Mouse (Mus musculus) forebrain, embryonic 12.5 days (tissue): ENCODE measurements around the gene 1600012H06Rik. TPM values are rescaled to one million over a fixed set of nuclear protein-coding genes. Genes with fewer than 3 reads are reported as not detected.
"Not testable (repeated sequence)": the region's sequence is repeated elsewhere in the genome, so short reads cannot be mapped to it uniquely, and the experiment has no call there.

Experiments
- ATAC-seq: fragments of 200-750 bp; cut with Nextera tagmentation; 2 replicates; pipeline ENCODE4 v1.8.0; 2017; ENCODE audit warnings: moderate TSS enrichment; ENCODE audit not compliant: low FRiP score
- H3K27ac ChIP-seq: fragments of 300-500 bp; sonication (generic); 2 replicates; pipeline ENCODE4 v1.5.1; 2016; ENCODE audit warnings: mild to moderate bottlenecking
- H3K27me3 ChIP-seq: fragments of 300-500 bp; sonication (generic); 2 replicates; pipeline ENCODE4 v1.6.1; 2016; ENCODE audit warnings: mild to moderate bottlenecking
- H3K36me3 ChIP-seq: fragments of 300-500 bp; sonication (generic); replicated peaks from 2 replicates; pipeline ENCODE4 v1.6.1; 2016; ENCODE audit warnings: mild to moderate bottlenecking
- H3K4me1 ChIP-seq: fragments of 300-500 bp; sonication (generic); 2 replicates; pipeline ENCODE4 v1.6.1; 2016
- H3K4me2 ChIP-seq: fragments of 300-500 bp; sonication (generic); 2 replicates; pipeline ENCODE4 v1.6.1; 2016; ENCODE audit warnings: mild to moderate bottlenecking, moderate library complexity
- H3K4me3 ChIP-seq: fragments of 300-500 bp; sonication (generic); replicated peaks from 2 replicates; pipeline ENCODE4 v1.5.1; 2016; ENCODE audit warnings: mild to moderate bottlenecking
- H3K9ac ChIP-seq: fragments of 300-500 bp; sonication (generic); 2 replicates; pipeline ENCODE4 v1.6.1; 2016; ENCODE audit warnings: mild to moderate bottlenecking
- H3K9me3 ChIP-seq: fragments of 300-500 bp; sonication (generic); 2 replicates; pipeline ENCODE4 v1.6.1; 2016
- WGBS: fragments of 180-500 bp; shearing (Covaris S2); methylation state at CpG from one replicate; pipeline ENCODE4 v1.1.7; 2016; 5-methylcytosine and 5-hydroxymethylcytosine counted together
- polyA plus RNA-seq: library from polyadenylated mRNA; unstranded; fragments of >200 nt; fragmentation: Nextera tagmentation; extraction: Ambion mirVana; gene quantifications from 2 replicates; pipeline ENCODE4 v1.2.1, GENCODE M21; 2016

Gene 1600012H06Rik
- polyA plus RNA-seq, result 29.8 and 33.7 TPM in 2 replicates

- peak within 1 kb of the TSS; percentile 85 for H3K4me3 ChIP-seq
- under 1% methylated on average over 53 of the region's 54 CpGs for WGBS
- peak within 1 kb of the TSS; percentile 61; the same call in 1 of the 2 replicates for H3K27ac ChIP-seq
- H3K4me2 ChIP-seq, result peak within 1 kb of the TSS; percentile 94
- peak; percentile 99 for ATAC-seq
- peaks cover 9% of the 10 kb centered on the region for H3K36me3 ChIP-seq
- H3K4me1 ChIP-seq, result peaks cover 22% of the 10 kb centered on the region
- H3K27me3 ChIP-seq, result no peaks in the 10 kb centered on the region
- H3K9me3 ChIP-seq, result no peaks in the 10 kb centered on the region
- peak within 1 kb of the TSS; percentile 91 for H3K9ac ChIP-seq
Observed at GRCm38 (mm10) chr17:14943009-14943728, at the start of gene 1600012H06Rik, which contains the start of gene Wdr27. 1600012H06Rik (plus strand) TSS chr17:14943184. Wdr27 (minus strand) TSS chr17:14943158.

GRCm38 (mm10) chr17:14895058-14895457 is 47.9 kb upstream of the 1600012H06Rik start:
- not testable (repeated sequence) for H3K27me3 ChIP-seq, H3K36me3 ChIP-seq, H3K9ac ChIP-seq, H3K4me1 ChIP-seq, H3K4me3 ChIP-seq, H3K27ac ChIP-seq, H3K9me3 ChIP-seq, H3K4me2 ChIP-seq, ATAC-seq

DNA sequence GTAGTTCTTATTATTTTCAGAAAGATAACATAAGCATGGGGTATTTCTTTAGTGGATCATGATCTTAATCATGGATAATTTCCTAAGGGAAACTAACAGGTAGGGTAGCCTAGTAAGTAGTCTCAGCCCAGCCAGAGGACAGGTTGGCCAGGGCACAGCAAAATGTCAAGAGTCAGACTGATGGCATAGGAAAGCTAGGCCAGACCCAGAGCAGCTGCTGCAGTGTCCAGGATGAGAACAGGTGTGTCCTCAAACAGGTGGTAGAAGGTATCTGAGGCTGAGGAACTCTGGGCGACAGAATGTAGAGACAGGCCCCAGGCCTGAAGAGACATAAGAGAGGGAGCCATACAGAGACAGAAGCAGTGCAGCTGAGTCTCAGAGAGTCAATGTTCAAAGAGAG is 44.0 kb upstream of the 1600012H06Rik start:
- no peaks in the 10 kb centered on the region for H3K36me3 ChIP-seq
- H3K4me3 ChIP-seq, result no peak overlapping the region
- 83% methylated on average over 1 of the region's 1 CpGs for WGBS
- no peak overlapping the region for H3K27ac ChIP-seq
- no peak overlapping the region for H3K4me2 ChIP-seq
- H3K9ac ChIP-seq, result no peak overlapping the region
- H3K4me1 ChIP-seq, result no peaks in the 10 kb centered on the region
- ATAC-seq, result no peak
- no peaks in the 10 kb centered on the region for H3K27me3 ChIP-seq
- H3K9me3 ChIP-seq, result no peaks in the 10 kb centered on the region

DNA sequence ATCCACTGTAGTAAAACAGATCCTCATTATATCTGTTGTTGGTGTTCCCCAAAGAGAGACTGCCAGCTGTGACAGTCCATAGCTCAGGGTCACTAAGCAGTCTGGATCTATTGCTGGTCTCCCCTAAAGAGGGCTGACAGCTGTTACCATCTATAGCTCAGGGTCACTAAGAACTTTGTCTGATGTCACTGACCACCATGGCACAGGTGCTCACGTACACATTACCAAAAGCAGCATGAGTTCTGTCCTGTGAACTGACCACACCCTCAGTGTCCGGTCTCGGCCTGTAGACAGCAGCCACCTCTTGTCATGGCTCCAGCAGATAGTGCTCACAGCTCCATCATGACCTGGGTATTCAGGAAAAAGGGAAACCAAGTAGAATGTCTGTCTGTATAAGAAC is 39.8 kb upstream of the 1600012H06Rik start:
- Histone ChIP-seq H3K9ac (no peak overlapping the region), H3K27ac (no peak overlapping the region), H3K4me3 (no peak overlapping the region), H3K27me3 (no peaks in the 10 kb centered on the region), H3K36me3 (no peaks in the 10 kb centered on the region), H3K4me2 (no peak overlapping the region), H3K4me1 (no peaks in the 10 kb centered on the region), H3K9me3 (no peaks in the 10 kb centered on the region)
- WGBS, result 85% methylated on average over 3 of the region's 3 CpGs
- ATAC-seq, result no peak

- Histone ChIP-seq H3K27ac (no peak overlapping the region), H3K9me3 (no peaks in the 10 kb centered on the region), H3K36me3 (no peaks in the 10 kb centered on the region), H3K4me2 (no peak overlapping the region), H3K27me3 (no peaks in the 10 kb centered on the region), H3K9ac (no peak overlapping the region), H3K4me1 (no peaks in the 10 kb centered on the region), H3K4me3 (no peak overlapping the region)
- 89% methylated on average over 6 of the region's 6 CpGs for WGBS
- no peak for ATAC-seq
Observed at GRCm38 (mm10) chr17:14904206-14904605, 38.8 kb upstream of the 1600012H06Rik start.

DNA sequence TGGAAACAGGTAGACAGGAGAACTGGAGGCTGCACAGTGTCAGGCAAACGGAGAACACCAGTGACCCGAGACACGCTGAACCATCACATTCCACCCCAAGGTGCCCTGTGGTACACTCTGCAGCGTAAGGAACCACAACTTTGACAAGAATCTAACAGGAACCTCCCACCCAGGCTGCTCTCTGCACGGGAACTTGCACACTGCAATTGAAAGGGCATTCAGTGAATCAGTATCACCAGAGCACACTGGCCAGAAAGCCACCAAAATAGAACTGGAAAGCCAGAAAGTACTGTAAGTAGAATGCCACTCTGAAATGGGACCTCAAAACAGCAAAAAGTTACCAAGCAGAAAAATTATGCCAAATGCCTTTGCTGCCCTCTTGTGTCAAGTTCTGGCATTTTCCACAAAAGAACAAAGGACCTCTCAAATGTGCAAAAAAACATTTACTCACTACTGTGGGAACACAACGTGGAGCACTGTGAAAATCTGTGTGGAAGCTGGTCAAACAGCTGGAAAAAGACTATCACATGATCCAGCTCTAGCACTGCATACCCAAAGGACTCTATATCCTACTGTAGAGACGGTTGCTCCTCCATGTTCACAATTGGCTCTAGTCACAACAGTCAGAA is 38.2 kb upstream of the 1600012H06Rik start:
- Histone ChIP-seq H3K4me2 (no peak overlapping the region), H3K27ac (no peak overlapping the region), H3K36me3 (no peaks in the 10 kb centered on the region), H3K9ac (no peak overlapping the region), H3K4me1 (no peaks in the 10 kb centered on the region), H3K27me3 (no peaks in the 10 kb centered on the region), H3K4me3 (no peak overlapping the region), H3K9me3 (no peaks in the 10 kb centered on the region)
- 55% methylated on average over 7 of the region's 7 CpGs for WGBS
- ATAC-seq, result peak; percentile 49; the same call in 1 of the 2 replicates

- H3K36me3 ChIP-seq, result no peaks in the 10 kb centered on the region
- no peak overlapping the region for H3K9ac ChIP-seq
- H3K4me1 ChIP-seq, result no peaks in the 10 kb centered on the region
- no peak overlapping the region for H3K4me3 ChIP-seq
- no peaks in the 10 kb centered on the region for H3K9me3 ChIP-seq
- no peak overlapping the region for H3K4me2 ChIP-seq
- WGBS, result 21% methylated on average over 1 of the region's 1 CpGs
- no peaks in the 10 kb centered on the region for H3K27me3 ChIP-seq
- ATAC-seq, result no peak
- no peak overlapping the region for H3K27ac ChIP-seq
Observed at GRCm38 (mm10) chr17:14906611-14907010, 36.4 kb upstream of the 1600012H06Rik start.

DNA sequence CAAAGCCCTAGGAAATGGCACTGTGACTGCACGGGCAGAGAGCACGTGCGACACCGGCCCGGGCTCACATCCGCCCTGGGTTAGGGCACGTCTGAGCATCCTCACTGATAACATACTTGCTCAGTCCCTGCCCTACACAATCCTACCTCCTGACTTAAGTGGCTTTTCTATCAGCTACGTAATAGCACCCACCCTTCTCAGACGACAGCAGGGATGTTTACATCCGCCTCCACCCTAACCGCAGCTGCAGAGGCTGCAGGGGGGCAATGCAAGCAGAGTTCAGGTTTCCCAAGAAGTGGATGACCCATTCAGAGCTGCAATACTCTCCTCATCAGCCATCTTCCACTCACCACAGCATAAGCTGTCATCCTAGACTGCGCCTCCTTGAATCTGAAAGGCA is 35.8 kb upstream of the 1600012H06Rik start:
- no peak overlapping the region for H3K9ac ChIP-seq
- 77% methylated on average over 12 of the region's 12 CpGs for WGBS
- no peak overlapping the region for H3K4me2 ChIP-seq
- H3K36me3 ChIP-seq, result no peaks in the 10 kb centered on the region
- H3K27me3 ChIP-seq, result no peaks in the 10 kb centered on the region
- no peak overlapping the region for H3K4me3 ChIP-seq
- H3K4me1 ChIP-seq, result no peaks in the 10 kb centered on the region
- no peak overlapping the region for H3K27ac ChIP-seq
- no peaks in the 10 kb centered on the region for H3K9me3 ChIP-seq
- no peak for ATAC-seq

DNA sequence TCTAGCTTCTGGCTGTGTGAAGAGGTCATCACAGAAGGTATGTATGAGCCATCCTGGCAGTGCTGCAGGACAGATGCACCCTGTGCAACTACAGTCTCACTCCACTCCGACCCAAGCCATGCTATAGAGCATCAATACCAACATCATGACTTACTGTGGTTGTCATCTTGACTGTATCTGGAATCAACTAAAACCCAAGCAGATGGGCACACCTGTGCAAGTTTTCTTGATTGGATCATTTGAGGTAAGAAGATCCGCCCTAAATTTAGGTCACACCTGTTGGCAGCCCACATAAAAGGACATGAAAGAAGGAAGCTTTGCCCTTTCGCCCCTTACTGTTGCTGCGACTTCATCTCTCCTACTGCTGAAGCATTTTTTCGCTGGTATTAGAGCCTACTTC is 33.7 kb upstream of the 1600012H06Rik start:
- Histone ChIP-seq H3K36me3 (no peaks in the 10 kb centered on the region), H3K27ac (no peak overlapping the region), H3K4me2 (no peak overlapping the region), H3K9ac (no peak overlapping the region), H3K4me3 (no peak overlapping the region), H3K27me3 (no peaks in the 10 kb centered on the region), H3K9me3 (no peaks in the 10 kb centered on the region), H3K4me1 (no peaks in the 10 kb centered on the region)
- no peak for ATAC-seq
- WGBS, result 88% methylated on average over 5 of the region's 5 CpGs

- Histone ChIP-seq H3K4me1 (no peaks in the 10 kb centered on the region), H3K27me3 (no peaks in the 10 kb centered on the region), H3K36me3 (no peaks in the 10 kb centered on the region), H3K27ac (no peak overlapping the region), H3K9ac (no peak overlapping the region), H3K9me3 (no peaks in the 10 kb centered on the region), H3K4me3 (no peak overlapping the region), H3K4me2 (no peak overlapping the region)
- WGBS, result 90% methylated on average over 5 of the region's 5 CpGs
- ATAC-seq, result no peak
Observed at GRCm38 (mm10) chr17:14910771-14911170, 32.2 kb upstream of the 1600012H06Rik start.

GRCm38 (mm10) chr17:14912420-14912819 is 30.6 kb upstream of the 1600012H06Rik start:
- ATAC-seq, result no peak
- H3K4me1 ChIP-seq, result no peaks in the 10 kb centered on the region

GRCm38 (mm10) chr17:14912981-14913380 is 30.0 kb upstream of the 1600012H06Rik start:
- Histone ChIP-seq H3K27ac (no peak overlapping the region), H3K27me3 (no peaks in the 10 kb centered on the region), H3K9me3 (no peaks in the 10 kb centered on the region), H3K4me1 (no peaks in the 10 kb centered on the region), H3K4me3 (no peak overlapping the region), H3K4me2 (no peak overlapping the region), H3K36me3 (no peaks in the 10 kb centered on the region), H3K9ac (no peak overlapping the region)
- 90% methylated on average over 8 of the region's 8 CpGs for WGBS
- no peak for ATAC-seq

More at GRCm38 (mm10) chr17:14912420-14912819, 30.6 kb upstream of the 1600012H06Rik start:
- 48% methylated on average over 6 of the region's 6 CpGs for WGBS
- H3K4me3 ChIP-seq, result no peak overlapping the region
- H3K36me3 ChIP-seq, result no peaks in the 10 kb centered on the region
- H3K9me3 ChIP-seq, result no peaks in the 10 kb centered on the region
- H3K9ac ChIP-seq, result no peak overlapping the region
- H3K4me2 ChIP-seq, result no peak overlapping the region
- no peaks in the 10 kb centered on the region for H3K27me3 ChIP-seq
- H3K27ac ChIP-seq, result no peak overlapping the region

DNA sequence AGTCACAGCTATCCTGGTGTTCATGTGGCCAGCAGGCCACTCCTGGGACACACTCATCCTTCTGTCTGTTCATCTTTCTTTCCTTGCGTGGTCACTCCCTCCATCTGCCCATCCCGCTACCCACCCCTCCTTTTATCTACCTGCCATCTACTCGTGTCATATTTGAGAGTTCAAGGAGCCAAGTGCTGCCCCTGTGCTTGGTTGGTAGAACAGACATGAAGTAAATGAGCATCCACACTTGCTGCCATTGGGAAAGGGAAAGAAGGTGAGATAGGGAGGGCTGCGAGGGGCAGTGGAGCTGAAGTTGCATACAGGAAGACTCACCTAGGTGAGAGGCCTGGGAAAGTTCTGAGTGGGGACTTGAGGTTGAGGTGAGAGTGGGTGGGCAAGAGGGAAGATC is 28.6 kb upstream of the 1600012H06Rik start:
- H3K4me2 ChIP-seq, result no peak overlapping the region
- peaks cover 3% of the 10 kb centered on the region; the same call in 1 of the 2 replicates for H3K27me3 ChIP-seq
- no peak overlapping the region for H3K9ac ChIP-seq
- H3K9me3 ChIP-seq, result no peaks in the 10 kb centered on the region
- no peak for ATAC-seq
- H3K36me3 ChIP-seq, result no peaks in the 10 kb centered on the region
- H3K27ac ChIP-seq, result no peak overlapping the region
- H3K4me3 ChIP-seq, result no peak overlapping the region
- H3K4me1 ChIP-seq, result no peaks in the 10 kb centered on the region
- WGBS, result 88% methylated on average over 4 of the region's 4 CpGs
